Mouse (Mus musculus) ES-E14 (cell line): ENCODE data around the gene Map2k6.

Experiments
- HCFC1 ChIP-seq: IDR thresholded peaks from 2 replicates; pipeline ENCODE4 v1.6.1; 2012; ENCODE audit warnings: low read length, inconsistent platforms, borderline replicate concordance; ENCODE audit not compliant: insufficient read depth
- MAFK ChIP-seq: IDR thresholded peaks from 2 replicates; pipeline ENCODE4 v1.6.1; 2014; ENCODE audit warnings: mild to moderate bottlenecking, low read depth, low read length, inconsistent platforms; ENCODE audit not compliant: insufficient read depth
- ZC3H11A ChIP-seq: IDR thresholded peaks from 2 replicates; pipeline ENCODE4 v1.6.1; 2012; ENCODE audit warnings: low read depth, mild to moderate bottlenecking, inconsistent platforms, low read length, borderline replicate concordance
- ZNF384 ChIP-seq: IDR thresholded peaks from 2 replicates; pipeline ENCODE4 v1.6.1; 2012; ENCODE audit warnings: low read depth, low read length, inconsistent platforms

- TF ChIP-seq MAFK (no peak), ZNF384 (no peak), ZC3H11A (no peak), HCFC1 (no peak)
Measured at GRCm38 (mm10) chr11:110518648-110519047, 119.7 kb downstream of the Map2k6 start.
